Mouse (Mus musculus): ENCODE data around the gene Fuca1.
"Not testable (repeated sequence)": the region's sequence is repeated elsewhere in the genome, so short reads cannot be mapped to it uniquely, and the experiment has no call there.

Fuca1 gene

GRCm38 (mm10) chr4:135980223-135980622 lies 59.7 kb downstream of the Fuca1 start:
- DNase-seq (ENCODE audit: low spot score in 2 of 2), result not testable (repeated sequence)

GRCm38 (mm10) chr4:135981524-135982063 lies 61.1 kb downstream of the Fuca1 start:
- DNase-seq (ENCODE audit: low spot score in 2 of 2), result no peak

DNA sequence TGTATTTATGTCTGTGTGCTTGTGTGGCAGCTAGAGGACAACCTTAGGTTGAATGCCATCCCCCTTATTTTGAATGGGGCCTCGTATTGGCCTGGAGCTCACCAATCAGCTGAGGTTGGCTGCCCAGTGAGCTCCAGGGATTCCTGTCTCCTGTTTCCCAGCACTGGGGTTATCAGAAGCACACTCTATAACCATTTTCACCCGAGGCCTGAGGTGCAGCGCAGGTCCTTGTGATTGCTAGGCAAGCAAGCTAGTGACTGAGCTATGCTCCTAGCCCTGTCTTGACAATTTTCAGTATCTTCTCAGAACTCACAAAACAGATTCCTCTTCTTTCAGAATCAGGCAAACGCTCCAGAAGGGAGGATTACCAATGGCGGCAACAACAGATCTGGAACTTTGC lies 64.0 kb downstream of the Fuca1 start:
- DNase-seq (ENCODE audit: low spot score in 2 of 2), result no peak

DNA sequence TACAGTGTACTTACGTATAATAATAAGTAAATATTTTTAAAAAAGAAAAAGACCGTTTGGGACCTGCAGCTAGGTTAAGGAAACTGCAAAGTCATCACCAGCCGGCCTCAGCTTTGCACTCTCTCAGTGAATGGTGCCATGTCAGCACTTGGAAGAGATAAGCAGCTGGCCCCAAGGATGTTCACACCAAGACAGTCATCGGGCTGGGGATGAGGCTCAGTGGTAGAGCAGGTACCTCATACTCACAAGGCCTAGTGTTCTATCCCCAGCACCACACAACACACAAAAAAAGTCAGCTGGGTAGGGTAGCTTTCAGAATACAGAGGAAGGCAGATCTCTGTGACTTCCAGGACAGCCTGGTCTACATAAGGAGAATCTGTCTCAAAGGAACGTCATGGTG lies 64.7 kb downstream of the Fuca1 start:
- DNase-seq (ENCODE audit: low spot score in 2 of 2), result no peak

DNA sequence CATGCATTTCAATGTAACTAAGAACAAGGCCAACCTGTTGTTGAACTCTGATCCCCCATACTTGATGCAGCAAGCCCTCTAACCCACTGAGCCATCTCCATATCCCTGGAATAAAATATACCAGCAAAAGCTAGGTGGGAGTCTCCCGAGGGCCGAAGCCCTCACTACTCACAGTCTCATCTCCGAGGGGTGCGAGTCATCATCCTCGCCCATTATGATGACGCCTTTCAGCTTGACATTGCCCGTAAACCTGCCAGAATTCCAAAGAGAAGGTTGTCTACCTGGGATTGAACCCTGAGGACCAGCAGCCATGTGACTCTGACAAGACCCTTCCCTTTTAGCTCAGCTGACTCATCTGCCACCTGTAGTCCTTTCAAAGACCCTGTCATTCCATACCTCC lies 65.2 kb downstream of the Fuca1 start:
- no peak for DNase-seq (ENCODE audit: low spot score in 2 of 2)

DNA sequence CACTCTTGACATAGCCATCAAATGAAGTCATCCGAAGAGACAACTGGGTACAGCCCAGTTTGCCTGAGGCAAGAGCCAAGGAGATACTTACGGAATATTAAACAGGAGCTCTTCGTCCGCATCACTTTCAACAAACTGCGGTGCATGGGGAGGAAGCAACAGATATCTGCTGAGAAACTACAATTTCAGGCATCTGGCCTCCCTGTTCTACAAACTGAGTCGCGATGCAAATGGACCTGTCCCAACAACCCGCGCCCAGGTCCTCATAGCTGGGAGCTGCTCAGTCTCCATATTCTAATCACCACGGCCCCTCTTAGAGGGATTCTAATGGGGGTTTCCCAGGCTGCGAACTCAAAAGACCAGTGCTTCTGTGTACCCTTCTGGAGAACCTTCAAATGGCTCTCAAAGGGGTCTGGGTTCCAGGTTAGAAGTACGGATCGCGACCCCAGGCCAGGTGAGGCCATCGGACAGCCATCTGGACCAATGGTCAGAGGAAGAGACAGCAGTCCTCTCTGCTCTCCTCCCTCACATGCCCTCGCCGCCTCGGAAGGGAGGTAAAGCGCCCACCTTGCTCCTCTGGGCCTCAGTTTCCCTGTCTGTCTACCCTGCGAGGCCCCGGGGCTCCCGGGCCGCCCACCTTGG lies 65.9 kb downstream of the Fuca1 start:
- no peak for DNase-seq (ENCODE audit: low spot score in 2 of 2)

DNA sequence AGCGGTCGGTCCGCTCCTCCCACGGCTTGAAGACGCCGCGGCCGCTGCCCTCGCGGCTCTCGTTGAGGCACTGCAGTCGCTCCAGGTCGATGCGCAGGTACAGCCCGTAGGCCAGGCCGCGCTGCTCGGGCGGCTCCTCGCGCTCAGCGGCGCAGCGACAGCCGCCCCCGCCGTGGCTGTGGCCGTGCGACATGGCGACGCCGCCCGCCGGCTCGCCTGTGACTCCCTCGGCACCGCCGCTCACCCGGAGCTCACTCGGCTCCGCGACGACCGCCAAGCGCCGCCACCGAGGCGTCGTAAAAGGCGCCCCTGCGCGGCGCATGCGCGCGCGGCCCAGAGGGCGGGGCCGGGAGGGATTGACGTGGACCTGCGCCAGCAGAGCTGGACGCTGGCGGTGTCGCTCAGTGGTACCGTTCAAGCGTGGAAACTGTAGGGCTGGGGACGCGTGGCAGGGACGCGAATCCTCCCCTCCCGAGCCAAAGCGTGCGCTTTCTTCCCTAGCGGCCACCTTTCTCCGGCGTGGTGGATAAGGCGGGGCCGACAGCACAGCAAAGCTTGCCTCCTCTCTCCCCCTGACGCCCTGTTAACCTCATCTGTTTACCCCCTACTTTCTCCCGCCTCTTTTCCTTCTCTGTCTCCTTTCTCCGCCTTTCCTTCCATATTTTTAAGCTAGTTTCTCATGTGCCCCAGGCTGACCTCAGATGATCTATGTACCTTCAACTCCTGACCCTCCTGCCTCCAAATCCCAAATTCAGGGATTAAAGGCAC lies 66.6 kb downstream of the Fuca1 start, which contains the start of gene Pithd1:
Gene Pithd1 (minus strand): TSS at position 322 of the 768 bp plus-strand sequence.
- DNase-seq (ENCODE audit: low spot score in 2 of 2), result peak; percentile 92 to 93

DNA sequence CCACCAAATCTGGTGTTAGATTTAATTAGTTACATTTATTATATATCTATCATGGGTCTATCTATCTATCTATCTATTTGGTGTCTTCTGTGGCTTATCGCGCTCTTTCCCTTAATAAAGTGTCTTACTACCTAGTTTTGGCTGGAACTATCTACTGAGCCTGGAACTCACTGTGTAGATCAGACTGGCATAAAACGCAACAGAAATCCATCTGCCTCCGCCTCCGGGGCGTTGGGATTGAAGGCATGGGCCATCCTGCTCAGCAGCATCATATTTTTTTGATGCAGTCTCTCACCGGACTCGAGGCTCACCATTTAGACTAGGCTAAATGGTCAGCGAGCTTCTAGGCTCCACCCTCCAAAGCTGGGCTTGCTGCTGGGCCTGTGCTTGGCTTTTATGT lies 67.2 kb downstream of the Fuca1 start:
- DNase-seq (ENCODE audit: low spot score in 2 of 2), result no peak
